Mouse (Mus musculus): Measurements from ENCODE around the gene Hist1h2ai. TPM values are rescaled to one million over a fixed set of nuclear protein-coding genes. Genes with fewer than 3 reads are reported as not detected.

The Hist1h2ai gene
- polyA plus RNA-seq, 1 experiment, result 4.0 TPM

DNA sequence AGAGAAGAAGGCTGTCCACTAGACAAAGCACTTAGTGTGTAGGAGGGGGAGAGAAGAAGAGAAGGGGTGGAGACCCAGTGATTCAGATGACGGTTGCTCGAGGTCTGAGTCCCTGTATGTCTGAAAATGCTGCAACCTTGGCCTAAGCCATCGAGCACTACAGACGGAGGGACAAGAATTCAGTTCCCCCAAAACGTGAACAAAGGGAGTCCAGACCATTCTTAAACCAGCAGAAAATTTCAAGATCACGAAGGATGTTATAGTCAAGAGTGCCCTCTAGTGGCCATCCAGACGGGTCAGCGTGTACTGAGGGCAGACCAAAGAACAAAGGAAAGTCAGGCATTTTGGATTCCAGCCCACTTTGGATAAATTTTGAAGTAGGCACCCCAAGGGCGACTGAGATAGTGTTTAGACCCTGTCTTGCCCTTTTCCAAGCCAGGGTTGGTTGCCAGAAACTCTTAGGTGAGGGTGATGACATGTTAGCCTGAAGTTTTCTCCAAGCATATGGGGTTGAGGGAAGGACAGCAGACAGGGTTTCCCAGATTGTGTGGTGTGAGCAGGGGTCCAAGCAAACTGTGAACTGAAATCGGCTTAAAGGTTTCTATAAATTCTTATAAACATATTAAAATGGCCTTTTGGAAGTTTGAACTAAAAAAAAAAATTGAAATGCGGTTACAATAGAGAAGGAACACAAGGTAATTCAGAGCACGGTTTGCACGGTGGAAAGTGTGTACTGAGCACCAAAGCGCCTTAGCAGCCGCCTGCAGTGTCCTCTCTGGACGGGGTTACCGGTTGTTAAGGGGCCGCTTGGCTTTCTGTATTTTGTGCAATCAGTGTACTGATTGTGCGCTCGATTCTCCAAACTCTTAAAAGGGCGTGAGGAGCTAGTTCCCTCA, 18.0 kb downstream of the Hist1h2ai start:
- peak; percentile 61 for TF ChIP-seq CTCF (IDR thresholded peaks at IDR 0.05; ENCODE audit: low read depth, low read length)
- no peak for TF ChIP-seq POLR2A (IDR thresholded peaks at IDR 0.05; ENCODE audit: borderline replicate concordance, low read depth, low read length)
- peak overlapping the region; percentile 77 for H3K27ac ChIP-seq (ENCODE audit: insufficient read depth, low read depth, low read length)
- peak overlapping the region; percentile 68 for H3K4me3 ChIP-seq (ENCODE audit: insufficient read depth, low read length)
- peaks cover 12% of the 10 kb centered on the region for H3K4me1 ChIP-seq (ENCODE audit: control insufficient read depth, insufficient read depth, low read length)

- TF ChIP-seq POLR2A (IDR thresholded peaks at IDR 0.05; ENCODE audit: borderline replicate concordance, low read depth, low read length), result 0 out of 2 replicates have a peak, but pooled peaks have one; percentile 21
- Histone ChIP-seq H3K4me1 (ENCODE audit: control insufficient read depth, insufficient read depth, low read length) (peaks cover 12% of the 10 kb centered on the region), H3K27ac (ENCODE audit: insufficient read depth, low read depth, low read length) (peak within 1 kb of the TSS; percentile 77), H3K4me3 (ENCODE audit: insufficient read depth, low read length) (peak within 1 kb of the TSS; percentile 68)
Measured at GRCm38 (mm10) chr13:21734906-21735767, 18.9 kb downstream of the Hist1h2ai start, which contains the start of gene Hist1h4j. TSS of gene Hist1h4j (plus strand) at chr13:21735064.

DNA sequence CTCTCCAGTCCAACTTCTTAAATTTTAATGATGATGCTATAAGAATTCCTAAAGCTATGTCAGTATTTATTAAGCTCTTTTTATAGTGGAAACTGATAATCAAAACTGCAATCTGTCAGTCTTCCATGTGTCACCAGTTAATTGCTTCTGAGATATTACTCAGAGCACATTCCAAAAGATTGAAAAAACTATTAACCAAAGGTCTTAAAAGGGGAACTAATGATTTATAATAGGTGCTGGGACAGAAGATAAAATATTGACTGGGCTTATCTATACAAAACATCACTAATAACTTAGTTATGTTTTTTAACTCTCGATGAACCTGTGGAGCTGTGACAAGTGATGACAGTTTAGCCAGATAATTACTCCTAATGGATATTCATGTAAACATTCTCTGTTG, 28.8 kb downstream of the Hist1h2ai start:
- H3K4me1 ChIP-seq (ENCODE audit: control insufficient read depth, insufficient read depth, low read length), result peaks cover 10% of the 10 kb centered on the region
- H3K4me3 ChIP-seq (ENCODE audit: insufficient read depth, low read length), result no peak overlapping the region
- TF ChIP-seq CTCF (IDR thresholded peaks at IDR 0.05; ENCODE audit: low read depth, low read length) (no peak), POLR2A (IDR thresholded peaks at IDR 0.05; ENCODE audit: borderline replicate concordance, low read depth, low read length) (no peak)
- no peak overlapping the region for H3K27ac ChIP-seq (ENCODE audit: insufficient read depth, low read depth, low read length)

DNA sequence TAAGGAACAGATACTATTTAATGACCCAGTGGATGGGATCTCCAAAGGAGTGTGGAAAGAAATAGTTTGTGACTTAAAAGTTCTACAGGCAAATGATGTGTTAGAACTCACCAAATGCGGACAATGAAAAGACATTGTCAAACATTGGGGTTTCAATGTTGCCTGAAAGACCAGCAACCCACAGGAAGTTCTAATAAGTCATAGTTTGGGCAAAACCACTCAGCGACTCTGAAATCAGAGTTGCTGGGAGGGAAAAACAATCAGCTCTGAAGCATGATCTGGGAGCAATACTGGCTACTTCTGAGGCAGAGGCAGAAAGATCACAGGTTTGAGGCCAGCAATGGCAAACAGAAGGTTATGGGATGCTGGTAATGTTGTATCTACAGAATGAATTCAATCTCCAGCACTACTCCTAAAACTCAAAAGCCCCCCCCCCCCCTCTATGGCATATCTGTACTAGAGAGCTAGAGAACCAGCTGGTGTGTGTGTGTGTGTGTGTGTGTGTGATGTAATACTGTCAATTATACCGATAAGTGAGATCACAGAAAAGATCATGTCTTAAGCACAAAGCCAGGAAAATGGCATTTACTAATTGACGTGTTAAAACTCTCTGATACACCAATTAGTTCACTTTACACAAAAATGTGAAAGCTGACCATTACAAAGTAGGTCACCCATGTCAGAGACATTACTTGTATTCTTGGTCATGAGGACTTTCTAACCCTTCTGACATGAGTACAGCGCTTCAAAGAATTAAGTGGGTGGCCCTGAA, 33.4 kb downstream of the Hist1h2ai start:
- no peak for TF ChIP-seq POLR2A (IDR thresholded peaks at IDR 0.05; ENCODE audit: borderline replicate concordance, low read depth, low read length)
- no peak for TF ChIP-seq CTCF (IDR thresholded peaks at IDR 0.05; ENCODE audit: low read depth, low read length)
- H3K4me1 ChIP-seq (ENCODE audit: control insufficient read depth, insufficient read depth, low read length), result peaks cover 15% of the 10 kb centered on the region
- peak overlapping the region; percentile 40 for H3K27ac ChIP-seq (ENCODE audit: insufficient read depth, low read depth, low read length)
- H3K4me3 ChIP-seq (ENCODE audit: insufficient read depth, low read length), result peak overlapping the region; percentile 58

- peak within 1 kb of the TSS; percentile 82 for H3K27ac ChIP-seq (ENCODE audit: insufficient read depth, low read depth, low read length)
- TF ChIP-seq POLR2A (IDR thresholded peaks at IDR 0.05; ENCODE audit: borderline replicate concordance, low read depth, low read length), result peak; percentile 22; the same call in 1 of the 2 replicates
- peak within 1 kb of the TSS; percentile 58 for H3K4me3 ChIP-seq (ENCODE audit: insufficient read depth, low read length)
- H3K4me1 ChIP-seq (ENCODE audit: control insufficient read depth, insufficient read depth, low read length), result peaks cover 15% of the 10 kb centered on the region
Measured at GRCm38 (mm10) chr13:21750159-21751017, 34.2 kb downstream of the Hist1h2ai start, which contains the start of gene Hist1h4k. TSS of gene Hist1h4k (minus strand) at chr13:21750505.

DNA sequence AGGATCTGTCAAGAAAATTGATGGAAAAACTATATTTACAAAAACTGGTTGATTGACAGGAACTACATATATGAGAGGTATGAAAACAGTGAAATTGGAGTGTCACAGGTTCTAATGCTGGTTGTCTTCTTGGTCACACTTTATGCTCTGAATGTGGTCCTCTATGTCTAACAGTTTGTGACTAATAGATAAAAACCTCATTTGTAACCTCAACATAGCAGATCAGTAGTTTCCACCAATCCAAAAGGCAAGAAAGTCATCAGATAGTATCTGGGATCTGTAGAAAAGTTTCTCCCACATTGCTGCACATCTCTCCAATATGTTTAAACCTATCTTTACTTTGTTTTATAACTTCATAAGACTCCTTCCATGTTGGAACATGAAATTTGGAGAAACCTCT, 35.2 kb downstream of the Hist1h2ai start:
- TF ChIP-seq CTCF (IDR thresholded peaks at IDR 0.05; ENCODE audit: low read depth, low read length), result no peak
- no peak for TF ChIP-seq POLR2A (IDR thresholded peaks at IDR 0.05; ENCODE audit: borderline replicate concordance, low read depth, low read length)
- Histone ChIP-seq H3K4me3 (ENCODE audit: insufficient read depth, low read length) (no peak overlapping the region), H3K4me1 (ENCODE audit: control insufficient read depth, insufficient read depth, low read length) (peaks cover 15% of the 10 kb centered on the region), H3K27ac (ENCODE audit: insufficient read depth, low read depth, low read length) (no peak overlapping the region)

DNA sequence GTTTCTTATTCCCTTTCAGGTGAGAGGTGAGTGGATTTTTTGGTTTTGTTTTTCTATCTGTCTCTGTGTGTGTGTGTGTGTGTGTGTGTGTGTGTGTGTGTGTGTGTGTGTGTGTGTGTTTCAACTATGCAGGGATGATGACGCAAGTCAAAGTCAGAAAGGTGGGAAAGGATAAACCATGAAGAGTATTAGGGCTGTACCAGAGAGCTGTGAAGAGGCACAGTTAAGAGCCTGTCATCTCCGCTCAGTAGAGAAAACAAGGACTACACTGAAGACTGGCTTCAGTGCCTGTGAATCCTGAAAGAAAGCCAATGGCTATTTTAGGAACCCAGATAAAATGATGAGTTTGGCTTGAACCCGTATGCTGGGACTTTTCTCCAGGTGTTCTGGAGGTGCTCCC, 35.6 kb downstream of the Hist1h2ai start:
- TF ChIP-seq POLR2A (IDR thresholded peaks at IDR 0.05; ENCODE audit: borderline replicate concordance, low read depth, low read length) (no peak), CTCF (IDR thresholded peaks at IDR 0.05; ENCODE audit: low read depth, low read length) (no peak)
- Histone ChIP-seq H3K4me3 (ENCODE audit: insufficient read depth, low read length) (no peak overlapping the region), H3K27ac (ENCODE audit: insufficient read depth, low read depth, low read length) (no peak overlapping the region), H3K4me1 (ENCODE audit: control insufficient read depth, insufficient read depth, low read length) (peaks cover 15% of the 10 kb centered on the region)

DNA sequence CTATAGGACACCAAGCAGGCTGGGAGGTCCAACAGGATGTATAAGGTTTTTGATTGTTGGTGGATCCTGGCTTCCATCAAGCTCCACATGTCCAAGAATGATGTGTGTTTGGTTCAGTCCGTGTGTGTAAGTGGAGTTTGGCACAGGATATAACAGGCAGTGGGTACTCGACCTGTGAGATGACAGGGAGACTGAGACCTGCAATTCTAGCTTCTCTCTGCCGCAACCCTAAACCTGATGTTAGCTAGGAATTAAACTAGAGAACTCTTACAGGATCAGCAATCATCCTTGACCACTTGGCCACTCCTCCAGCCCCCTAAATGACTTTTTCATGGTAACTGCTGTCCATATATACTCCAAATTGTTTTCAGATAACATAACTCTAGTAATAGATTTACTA, 36.1 kb downstream of the Hist1h2ai start:
- peak overlapping the region; percentile 51 for H3K27ac ChIP-seq (ENCODE audit: insufficient read depth, low read depth, low read length)
- H3K4me1 ChIP-seq (ENCODE audit: control insufficient read depth, insufficient read depth, low read length), result peaks cover 13% of the 10 kb centered on the region
- TF ChIP-seq CTCF (IDR thresholded peaks at IDR 0.05; ENCODE audit: low read depth, low read length) (no peak), POLR2A (IDR thresholded peaks at IDR 0.05; ENCODE audit: borderline replicate concordance, low read depth, low read length) (no peak)
- peak overlapping the region; percentile 8; the same call in 1 of the 2 replicates for H3K4me3 ChIP-seq (ENCODE audit: insufficient read depth, low read length)

Measured in bone marrow macrophage, adult 2 months (primary cell).